Mouse (Mus musculus): Measurements from ENCODE around the gene Gm5294. TPM values are rescaled to one million over a fixed set of nuclear protein-coding genes. Genes with fewer than 3 reads are reported as not detected.

Gm5294 gene
- polyA plus RNA-seq, 1 experiment from 2014 or later, result not detected

DNA sequence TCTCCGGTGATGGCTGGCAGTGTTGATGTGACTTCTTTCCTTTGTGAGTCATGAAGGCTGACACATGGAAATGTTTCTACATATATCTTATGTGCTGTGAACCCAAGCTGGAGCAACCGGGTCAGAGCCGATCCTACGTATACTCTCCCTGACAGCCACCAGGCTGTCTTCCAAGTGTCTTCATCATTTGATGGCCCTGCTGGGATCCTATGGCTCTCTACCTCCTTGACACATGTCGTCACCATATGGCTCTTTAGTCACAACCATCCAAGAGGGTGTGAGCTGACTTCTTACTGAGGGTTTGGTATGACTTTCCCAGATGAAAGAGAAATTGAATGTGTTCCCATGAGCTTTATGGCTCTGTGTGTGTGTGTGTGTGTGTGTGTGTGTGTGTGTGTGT is 15.6 kb upstream of the Gm5294 start:
- Histone ChIP-seq H3K9ac (replicated peaks) (no peak overlapping the region), H3K9me3 (no peaks in the 10 kb centered on the region), H3K27me3 (no peaks in the 10 kb centered on the region), H3K4me2 (replicated peaks) (no peak overlapping the region), H3K4me3 (replicated peaks) (no peak overlapping the region), H3K27ac (no peak overlapping the region), H3K36me3 (peaks cover 59% of the 10 kb centered on the region), H3K4me1 (replicated peaks) (no peaks in the 10 kb centered on the region)
- WGBS, result 93% methylated on average over 5 of the region's 5 CpGs
- ATAC-seq, result no peak

DNA sequence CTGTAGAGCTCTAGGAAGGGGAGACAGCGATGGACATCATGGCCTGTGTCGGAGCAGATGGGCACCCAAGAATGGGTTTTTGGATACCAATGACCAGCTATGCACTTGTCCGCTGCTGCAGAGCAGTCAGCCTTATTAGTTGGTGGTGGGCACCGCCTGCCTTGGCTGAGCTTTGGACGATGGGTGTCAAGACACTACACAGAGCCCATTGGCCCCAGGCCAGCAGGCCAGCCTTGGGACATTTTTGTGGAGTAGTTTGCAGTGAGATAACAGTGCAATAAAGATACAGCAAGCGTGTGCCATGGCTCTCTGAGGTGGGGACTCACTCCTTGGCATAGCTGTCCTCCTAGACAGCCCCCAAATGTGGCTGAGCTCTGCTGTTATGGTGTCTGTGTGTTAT is 10.1 kb upstream of the Gm5294 start:
- Histone ChIP-seq H3K9me3 (no peaks in the 10 kb centered on the region), H3K9ac (replicated peaks) (no peak overlapping the region), H3K4me3 (replicated peaks) (no peak overlapping the region), H3K4me1 (replicated peaks) (no peaks in the 10 kb centered on the region), H3K27ac (no peak overlapping the region), H3K36me3 (peaks cover 59% of the 10 kb centered on the region), H3K4me2 (replicated peaks) (no peak overlapping the region), H3K27me3 (no peaks in the 10 kb centered on the region)
- 93% methylated on average over 6 of the region's 6 CpGs for WGBS
- no peak for ATAC-seq

DNA sequence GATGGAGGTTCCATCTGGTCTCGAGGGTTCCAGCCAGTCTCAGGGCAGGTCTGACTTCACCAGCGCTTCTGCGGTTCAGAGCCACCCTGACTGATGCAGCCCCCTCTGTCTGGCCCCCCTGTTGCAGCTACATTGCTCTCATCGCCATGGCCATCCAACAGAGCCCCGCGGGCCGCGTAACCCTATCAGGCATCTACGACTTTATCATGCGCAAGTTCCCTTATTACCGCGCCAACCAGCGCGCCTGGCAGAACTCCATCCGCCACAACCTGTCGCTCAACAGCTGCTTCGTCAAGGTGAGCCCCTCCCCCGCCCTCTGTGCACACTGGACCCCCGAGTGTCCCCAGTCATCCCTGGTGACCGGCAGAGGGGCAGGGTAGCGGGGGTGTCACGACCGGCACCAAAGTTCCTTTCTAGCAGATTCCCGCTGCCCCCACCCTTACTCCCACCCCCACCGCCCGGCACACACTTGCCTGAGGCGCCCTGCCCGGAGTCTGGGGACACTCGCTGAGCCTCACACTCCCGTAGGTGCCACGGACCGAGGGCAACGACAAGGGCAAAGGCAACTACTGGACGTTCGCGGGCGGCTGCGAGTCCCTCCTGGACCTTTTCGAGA is 945 bp downstream of the Gm5294 start:
- Histone ChIP-seq H3K36me3 (no peaks in the 10 kb centered on the region), H3K27ac (no peak overlapping the region), H3K9me3 (no peaks in the 10 kb centered on the region), H3K9ac (replicated peaks) (no peak overlapping the region), H3K4me1 (replicated peaks) (peaks cover 11% of the 10 kb centered on the region), H3K27me3 (peaks cover 56% of the 10 kb centered on the region), H3K4me2 (replicated peaks) (peak overlapping the region; percentile 48), H3K4me3 (replicated peaks) (peak overlapping the region; percentile 23)
- no peak for ATAC-seq
- WGBS, result 6% methylated on average over 39 of the region's 39 CpGs

DNA sequence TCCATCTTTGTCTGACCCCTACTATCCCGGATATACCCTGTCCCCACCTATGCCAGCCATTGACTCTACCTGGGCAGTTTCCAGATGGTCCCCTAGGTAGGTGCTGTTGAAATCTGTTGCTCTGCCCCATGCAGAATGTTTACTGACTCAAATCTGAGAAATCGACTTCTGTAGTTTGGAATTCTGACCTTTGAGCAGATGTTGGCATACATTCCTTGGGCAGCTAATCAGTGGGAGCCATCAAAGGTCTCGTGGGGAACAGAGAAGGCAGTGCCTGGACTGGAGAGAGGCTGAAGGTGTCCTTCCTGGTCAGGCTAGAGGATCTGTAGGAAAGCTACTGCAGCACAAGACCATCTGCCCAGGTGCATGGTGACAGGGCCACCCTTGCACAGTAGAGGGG is 5.2 kb downstream of the Gm5294 start:
- 71% methylated on average over 3 of the region's 3 CpGs for WGBS
- Histone ChIP-seq H3K9me3 (no peaks in the 10 kb centered on the region), H3K9ac (replicated peaks) (no peak overlapping the region), H3K36me3 (no peaks in the 10 kb centered on the region), H3K4me3 (replicated peaks) (no peak overlapping the region), H3K4me1 (replicated peaks) (peaks cover 7% of the 10 kb centered on the region), H3K27me3 (peaks cover 36% of the 10 kb centered on the region), H3K4me2 (replicated peaks) (no peak overlapping the region), H3K27ac (no peak overlapping the region)
- no peak for ATAC-seq

DNA sequence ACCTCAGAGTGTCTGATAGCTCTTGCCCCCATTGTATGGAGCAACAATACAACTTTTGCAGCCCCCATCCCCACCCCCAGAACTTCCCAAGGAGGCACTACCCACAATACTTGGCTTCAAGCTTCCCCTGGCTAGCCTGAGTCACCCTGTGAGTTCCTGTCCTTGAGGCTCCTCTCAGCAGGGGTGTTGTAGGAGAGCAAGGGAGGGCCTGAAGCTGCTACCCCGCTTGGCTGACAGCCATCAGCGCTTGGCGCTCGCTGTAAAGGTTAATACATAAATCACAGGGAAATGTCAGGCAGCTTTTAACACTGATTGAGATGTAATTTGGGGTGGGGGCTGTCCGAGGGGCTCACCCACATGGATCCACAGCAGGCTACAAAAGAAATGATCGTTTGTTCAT is 13.5 kb downstream of the Gm5294 start:
- Histone ChIP-seq H3K4me3 (replicated peaks) (no peak overlapping the region), H3K27me3 (no peaks in the 10 kb centered on the region), H3K9ac (replicated peaks) (no peak overlapping the region), H3K4me2 (replicated peaks) (no peak overlapping the region), H3K36me3 (no peaks in the 10 kb centered on the region), H3K4me1 (replicated peaks) (no peaks in the 10 kb centered on the region), H3K9me3 (no peaks in the 10 kb centered on the region), H3K27ac (no peak overlapping the region)
- no peak for ATAC-seq
- WGBS, result 56% methylated on average over 6 of the region's 6 CpGs

DNA sequence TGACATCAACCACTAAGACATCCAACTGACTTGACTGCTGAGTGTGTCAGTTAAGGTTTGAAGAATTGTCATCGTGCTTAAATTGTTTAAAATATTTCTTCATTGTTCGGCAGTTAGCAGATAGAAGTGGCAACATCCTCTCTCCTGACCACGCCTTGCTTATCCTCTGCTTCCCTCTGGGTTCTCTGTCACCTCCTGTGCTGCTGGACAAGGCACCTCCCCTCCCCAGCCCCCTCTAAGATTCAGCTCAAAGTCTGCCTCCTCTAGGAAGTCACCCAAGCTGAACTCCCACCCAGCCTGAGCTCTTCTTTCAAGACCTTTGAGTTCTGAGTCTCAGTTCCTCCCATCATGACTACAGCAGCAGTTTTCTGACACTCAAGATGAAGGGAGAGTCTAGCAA is 15.0 kb downstream of the Gm5294 start:
- Histone ChIP-seq H3K27ac (no peak overlapping the region), H3K4me3 (replicated peaks) (no peak overlapping the region), H3K27me3 (no peaks in the 10 kb centered on the region), H3K4me1 (replicated peaks) (no peaks in the 10 kb centered on the region), H3K4me2 (replicated peaks) (no peak overlapping the region), H3K36me3 (no peaks in the 10 kb centered on the region), H3K9me3 (no peaks in the 10 kb centered on the region), H3K9ac (replicated peaks) (no peak overlapping the region)
- WGBS, result 83% methylated on average over 3 of the region's 3 CpGs
- no peak for ATAC-seq

DNA sequence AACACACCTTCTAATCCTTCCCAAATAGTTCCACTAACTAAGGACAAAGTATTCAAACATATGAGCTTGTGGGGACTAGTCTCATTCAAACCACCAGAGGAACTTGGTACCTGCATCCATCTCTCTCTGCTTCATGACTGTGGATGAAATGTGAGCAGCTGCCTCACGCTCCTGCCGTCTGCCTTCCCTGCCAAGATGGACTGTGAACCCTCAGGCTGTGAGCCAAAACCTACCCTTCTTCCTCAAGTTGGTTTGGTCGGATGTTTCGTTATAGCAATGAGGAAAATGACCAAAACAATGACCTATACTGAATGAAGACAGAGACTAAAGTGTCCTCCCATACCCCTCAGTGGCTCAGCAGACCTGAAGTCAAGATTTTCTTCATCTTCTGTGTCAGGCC is 21.1 kb downstream of the Gm5294 start:
- no peak overlapping the region for H3K27ac ChIP-seq
- 96% methylated on average over 4 of the region's 4 CpGs for WGBS
- H3K36me3 ChIP-seq, result no peaks in the 10 kb centered on the region
- H3K9ac ChIP-seq (replicated peaks), result no peak overlapping the region
- H3K4me3 ChIP-seq (replicated peaks), result no peak overlapping the region
- no peak for ATAC-seq
- H3K4me1 ChIP-seq (replicated peaks), result no peaks in the 10 kb centered on the region
- 0 out of 2 replicates have a peak, but pooled peaks cover 5% of the 10 kb centered on the region for H3K9me3 ChIP-seq
- H3K4me2 ChIP-seq (replicated peaks), result no peak overlapping the region
- no peaks in the 10 kb centered on the region for H3K27me3 ChIP-seq

DNA sequence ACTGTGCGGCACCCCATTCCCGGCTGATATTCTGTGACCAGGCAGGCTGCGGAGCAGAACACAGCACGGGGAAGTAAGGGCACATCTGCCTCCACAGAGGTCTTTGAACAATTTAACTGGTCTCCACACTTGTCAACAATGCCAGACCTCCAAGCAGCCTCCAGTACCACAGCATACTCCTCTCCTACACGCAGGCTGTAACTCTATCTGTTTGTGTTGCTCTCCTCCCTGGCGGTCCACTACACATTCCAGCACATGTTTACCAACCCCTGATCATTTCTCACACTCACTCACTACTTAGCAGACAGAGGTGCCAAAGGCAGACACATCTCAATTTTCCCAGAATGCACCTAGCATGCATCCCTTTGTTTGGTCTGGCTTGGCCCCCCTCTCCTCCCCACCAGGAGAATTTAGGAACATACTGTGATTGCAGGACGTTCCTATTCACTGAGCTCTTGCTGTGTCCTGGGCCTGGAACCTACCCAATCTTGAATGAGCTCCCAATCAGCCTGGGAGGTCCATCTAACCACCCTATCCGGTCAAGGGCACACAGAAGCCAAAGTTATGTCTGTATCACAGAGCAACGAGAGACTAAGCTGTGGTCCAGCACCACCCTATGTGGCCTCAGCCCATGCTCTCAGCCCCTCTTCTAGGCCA is 23.4 kb downstream of the Gm5294 start:
- 0 out of 2 replicates have a peak, but pooled peaks cover 5% of the 10 kb centered on the region for H3K9me3 ChIP-seq
- no peaks in the 10 kb centered on the region for H3K27me3 ChIP-seq
- 0 out of 2 replicates have a peak, but pooled peaks cover 3% of the 10 kb centered on the region for H3K4me1 ChIP-seq (replicated peaks)
- no peaks in the 10 kb centered on the region for H3K36me3 ChIP-seq
- 80% methylated on average over 9 of the region's 9 CpGs for WGBS
- no peak overlapping the region for H3K27ac ChIP-seq
- no peak overlapping the region for H3K4me2 ChIP-seq (replicated peaks)
- H3K4me3 ChIP-seq (replicated peaks), result no peak overlapping the region
- H3K9ac ChIP-seq (replicated peaks), result no peak overlapping the region
- no peak for ATAC-seq

DNA sequence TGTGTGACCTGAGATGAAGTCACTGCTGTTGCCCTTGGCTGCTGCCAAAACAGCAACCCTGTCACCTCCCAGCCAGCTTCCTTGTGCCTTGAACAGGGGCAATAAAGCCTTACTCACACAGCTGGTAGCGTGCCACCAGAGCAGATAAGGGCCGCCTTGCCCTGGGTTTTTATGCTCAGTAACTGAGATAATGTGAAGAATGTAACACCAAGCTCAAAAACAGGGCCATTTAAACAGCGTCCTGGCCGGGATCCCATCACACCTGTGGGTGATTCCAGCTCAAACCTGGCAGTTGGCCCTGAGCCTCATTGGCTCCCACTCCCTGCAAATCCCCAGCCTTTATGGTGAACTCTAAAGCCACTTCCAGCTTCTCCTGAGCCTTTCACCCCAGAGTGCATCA is 26.6 kb downstream of the Gm5294 start:
- Histone ChIP-seq H3K36me3 (no peaks in the 10 kb centered on the region), H3K4me2 (replicated peaks) (no peak overlapping the region), H3K4me3 (replicated peaks) (no peak overlapping the region), H3K9me3 (no peaks in the 10 kb centered on the region), H3K9ac (replicated peaks) (no peak overlapping the region), H3K4me1 (replicated peaks) (0 out of 2 replicates have a peak, but pooled peaks cover 3% of the 10 kb centered on the region), H3K27ac (no peak overlapping the region), H3K27me3 (no peaks in the 10 kb centered on the region)
- ATAC-seq, result no peak
- WGBS, result 87% methylated on average over 4 of the region's 4 CpGs

DNA sequence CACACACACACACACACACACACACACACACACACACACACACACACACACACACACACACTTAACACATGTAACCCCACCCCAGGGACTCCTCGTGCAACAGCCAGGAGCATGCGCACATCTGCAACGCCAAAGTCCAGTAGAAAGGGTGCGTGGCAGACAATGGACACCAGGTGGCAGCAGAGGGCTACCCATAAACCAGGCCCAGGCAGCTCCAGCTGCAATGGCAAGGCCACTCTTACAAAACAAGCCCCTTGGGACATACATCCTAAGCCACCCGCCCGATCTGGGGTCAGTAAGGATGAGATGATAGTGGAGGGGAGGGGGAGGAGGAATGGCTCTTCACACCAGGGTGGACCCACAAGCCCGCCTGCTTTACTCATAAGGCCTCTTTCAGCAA is 28.2 kb downstream of the Gm5294 start:
- WGBS, result 3% methylated on average over 7 of the region's 7 CpGs
- Histone ChIP-seq H3K4me3 (replicated peaks) (no peak overlapping the region), H3K27ac (no peak overlapping the region), H3K9ac (replicated peaks) (no peak overlapping the region), H3K9me3 (no peaks in the 10 kb centered on the region), H3K4me2 (replicated peaks) (peak overlapping the region; percentile 36; the same call in 1 of the 2 replicates), H3K4me1 (replicated peaks) (0 out of 2 replicates have a peak, but pooled peaks cover 3% of the 10 kb centered on the region), H3K36me3 (no peaks in the 10 kb centered on the region), H3K27me3 (no peaks in the 10 kb centered on the region)
- peak; percentile 85 for ATAC-seq

DNA sequence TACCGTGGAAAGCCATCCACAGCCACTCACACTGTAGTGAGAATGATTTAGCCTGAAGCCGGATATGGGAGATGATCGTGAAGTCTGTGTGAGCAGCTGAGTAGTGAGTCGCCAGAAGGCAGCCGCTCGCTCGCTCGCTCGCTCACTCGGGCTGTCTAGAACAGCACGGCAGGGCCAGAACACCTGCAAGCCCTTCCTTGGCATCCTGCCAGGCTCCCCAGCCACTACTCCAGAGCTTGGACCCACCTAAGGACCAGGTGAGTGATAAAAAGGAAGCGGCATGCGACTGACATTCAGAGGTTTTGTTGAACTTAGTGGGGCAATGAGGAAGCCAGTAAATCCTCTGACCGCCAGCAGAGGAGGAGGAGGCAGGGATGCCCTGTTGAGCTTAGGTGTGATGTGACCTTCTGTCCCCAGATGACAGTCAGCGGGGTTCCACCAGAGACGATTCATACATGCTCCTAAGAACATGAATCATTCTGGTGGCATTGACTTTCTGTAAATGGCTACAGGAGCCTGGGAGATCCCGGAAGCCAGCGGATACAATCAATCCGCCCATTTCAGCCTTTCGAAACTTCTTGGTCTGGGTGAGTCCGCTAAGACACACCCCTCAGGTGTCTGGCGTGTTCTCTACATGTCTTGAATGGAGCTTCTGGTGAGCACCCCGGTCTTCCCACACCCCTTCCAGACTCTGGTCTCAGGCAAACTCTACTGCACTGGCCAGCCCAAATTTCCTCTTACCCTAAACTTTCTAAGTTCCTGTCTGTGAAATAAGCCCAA is 30.0 kb downstream of the Gm5294 start:
- 85% methylated on average over 23 of the region's 23 CpGs for WGBS
- Histone ChIP-seq H3K4me3 (replicated peaks) (no peak overlapping the region), H3K27ac (no peak overlapping the region), H3K4me1 (replicated peaks) (0 out of 2 replicates have a peak, but pooled peaks cover 3% of the 10 kb centered on the region), H3K36me3 (no peaks in the 10 kb centered on the region), H3K27me3 (no peaks in the 10 kb centered on the region), H3K9me3 (no peaks in the 10 kb centered on the region), H3K9ac (replicated peaks) (no peak overlapping the region), H3K4me2 (replicated peaks) (no peak overlapping the region)
- no peak for ATAC-seq

DNA sequence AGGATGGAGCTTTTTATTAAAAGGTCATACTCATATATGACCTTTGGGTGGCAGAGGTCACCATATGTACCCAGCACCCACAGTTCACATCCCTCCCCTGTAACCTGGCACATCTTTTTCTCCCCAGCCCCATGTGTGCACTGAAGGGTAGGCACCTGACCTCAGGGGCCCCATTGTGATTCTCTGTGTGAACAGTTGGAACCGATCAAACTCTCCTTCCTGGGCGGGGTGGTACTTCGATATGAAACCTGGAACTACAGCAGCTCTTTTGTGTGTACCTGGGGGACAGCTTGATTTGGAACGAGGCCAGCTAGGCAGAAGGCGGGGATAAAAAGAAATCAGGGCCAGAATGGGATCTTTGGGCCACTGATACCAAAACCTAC is 30.6 kb downstream of the Gm5294 start:
- Histone ChIP-seq H3K4me2 (replicated peaks) (no peak overlapping the region), H3K4me3 (replicated peaks) (no peak overlapping the region), H3K4me1 (replicated peaks) (0 out of 2 replicates have a peak, but pooled peaks cover 3% of the 10 kb centered on the region), H3K9ac (replicated peaks) (no peak overlapping the region), H3K36me3 (no peaks in the 10 kb centered on the region), H3K27ac (no peak overlapping the region), H3K9me3 (no peaks in the 10 kb centered on the region), H3K27me3 (no peaks in the 10 kb centered on the region)
- ATAC-seq, result no peak
- 88% methylated on average over 5 of the region's 5 CpGs for WGBS

Measured in midbrain, embryonic 13.5 days (tissue).